Mouse (Mus musculus): ENCODE data around the gene Tex10.

DNA sequence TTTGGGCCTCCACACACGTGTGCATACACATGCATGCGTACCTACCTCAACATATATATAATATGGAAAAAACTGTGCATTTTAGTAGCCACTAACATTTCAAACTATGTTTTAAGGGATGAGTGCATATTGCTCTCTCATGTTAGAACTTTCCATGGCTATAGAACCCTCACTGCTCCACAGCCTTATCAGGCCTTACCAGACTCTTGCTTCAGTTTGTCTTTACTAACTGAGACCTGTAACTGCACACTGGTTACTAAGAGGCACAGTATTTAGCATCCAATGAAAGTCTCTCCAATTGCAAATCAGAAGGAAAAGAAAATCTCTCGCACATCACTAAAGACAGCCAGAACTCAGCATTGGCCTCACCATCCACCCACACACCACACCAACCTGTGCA lies 76.3 kb downstream of the Tex10 start:
- TF ChIP-seq GATA1 (IDR thresholded peaks at IDR 0.05; ENCODE audit: low read length) (no peak), TAL1 (IDR thresholded peaks at IDR 0.05; ENCODE audit: low read length) (no peak)

Measured in erythroblast, embryonic 14.5 days (primary cell).